Mouse (Mus musculus): ENCODE results near the gene Vps51. TPM values are rescaled to one million over a fixed set of nuclear protein-coding genes. Genes with fewer than 3 reads are reported as not detected.

Vps51 gene
- total and polyA plus RNA-seq, 2 experiments from 2014 or later: 91.2 to 102 TPM

GRCm38 (mm10) chr19:6037695-6038094, 39.3 kb downstream of the Vps51 start:
- Histone ChIP-seq H3K27me3 (ENCODE audit: insufficient read depth, low read length) (no peaks in the 10 kb centered on the region), H3K27ac (no peak overlapping the region), H3K4me2 (ENCODE audit: low read depth, low read length) (no peak overlapping the region), H3K4me1 (ENCODE audit: insufficient read depth, low read length) (no peaks in the 10 kb centered on the region), H3K4me3 (ENCODE audit: low read length) (no peak overlapping the region), H3K9ac (replicated peaks; ENCODE audit: low read length) (no peak overlapping the region), H3K36me3 (ENCODE audit: insufficient read depth, low read length) (no peaks in the 10 kb centered on the region), H3K9me3 (ENCODE audit: low read length) (no peaks in the 10 kb centered on the region)
- no peak for ATAC-seq
- no peak for DNase-seq (ENCODE audit: low spot score)
- no peak for TF ChIP-seq CTCF (IDR thresholded peaks at IDR 0.05; ENCODE audit: low read depth)

GRCm38 (mm10) chr19:6035966-6036585, 41.0 kb downstream of the Vps51 start:
- WGBS: 79% methylated on average over 9 of the region's 9 CpGs
- ATAC-seq (no peak), DNase-seq (ENCODE audit: low spot score) (no peak)
- no peak overlapping the region for H3K9ac ChIP-seq (replicated peaks; ENCODE audit: low read length)
- H3K27ac ChIP-seq: no peak overlapping the region
- H3K27me3 ChIP-seq (ENCODE audit: insufficient read depth, low read length): no peaks in the 10 kb centered on the region
- H3K4me3 ChIP-seq (ENCODE audit: low read length): no peak overlapping the region
- no peak for TF ChIP-seq CTCF (IDR thresholded peaks at IDR 0.05; ENCODE audit: low read depth)
- no peaks in the 10 kb centered on the region for H3K36me3 ChIP-seq (ENCODE audit: insufficient read depth, low read length)
- no peak overlapping the region for H3K4me2 ChIP-seq (ENCODE audit: low read depth, low read length)
- no peaks in the 10 kb centered on the region for H3K4me1 ChIP-seq (ENCODE audit: insufficient read depth, low read length)
- no peaks in the 10 kb centered on the region for H3K9me3 ChIP-seq (ENCODE audit: low read length)

GRCm38 (mm10) chr19:6030520-6031280, 46.3 kb downstream of the Vps51 start:
- no peak for ATAC-seq
- H3K4me3 ChIP-seq (ENCODE audit: low read length): no peak overlapping the region
- DNase-seq (ENCODE audit: low spot score): no peak
- H3K27ac ChIP-seq: no peak overlapping the region
- no peak overlapping the region for H3K4me2 ChIP-seq (ENCODE audit: low read depth, low read length)
- no peaks in the 10 kb centered on the region for H3K4me1 ChIP-seq (ENCODE audit: insufficient read depth, low read length)
- 66% methylated on average over 12 of the region's 14 CpGs for WGBS
- no peak for TF ChIP-seq CTCF (IDR thresholded peaks at IDR 0.05; ENCODE audit: low read depth)
- H3K9me3 ChIP-seq (ENCODE audit: low read length): no peaks in the 10 kb centered on the region
- H3K27me3 ChIP-seq (ENCODE audit: insufficient read depth, low read length): no peaks in the 10 kb centered on the region
- no peak overlapping the region for H3K9ac ChIP-seq (replicated peaks; ENCODE audit: low read length)
- H3K36me3 ChIP-seq (ENCODE audit: insufficient read depth, low read length): no peaks in the 10 kb centered on the region

DNA sequence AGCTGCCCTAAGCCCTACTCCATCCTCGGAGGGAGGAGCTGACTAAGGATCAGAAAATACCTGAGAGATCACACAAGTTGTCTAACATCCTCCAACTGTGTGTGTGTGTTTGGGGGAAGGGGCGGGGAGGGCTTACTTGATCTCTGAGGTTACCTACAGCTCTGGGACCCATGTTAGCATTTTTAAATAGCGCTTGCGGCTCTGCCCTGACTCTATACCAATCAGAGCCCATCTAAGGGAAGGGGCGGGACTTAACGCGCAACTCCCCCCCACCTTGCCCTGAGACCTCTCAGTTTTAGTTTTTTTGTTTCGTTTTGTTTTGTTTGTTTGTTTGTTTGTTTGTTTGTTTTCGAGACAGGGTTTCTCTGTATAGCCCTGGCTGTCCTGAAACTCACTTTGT, 47.6 kb downstream of the Vps51 start:
- no peak for DNase-seq (ENCODE audit: low spot score)
- no peaks in the 10 kb centered on the region for H3K4me1 ChIP-seq (ENCODE audit: insufficient read depth, low read length)
- WGBS: 77% methylated on average over 9 of the region's 9 CpGs
- H3K4me3 ChIP-seq (ENCODE audit: low read length): no peak overlapping the region
- no peaks in the 10 kb centered on the region for H3K27me3 ChIP-seq (ENCODE audit: insufficient read depth, low read length)
- TF ChIP-seq CTCF (IDR thresholded peaks at IDR 0.05; ENCODE audit: low read depth): no peak
- H3K9ac ChIP-seq (replicated peaks; ENCODE audit: low read length): no peak overlapping the region
- H3K9me3 ChIP-seq (ENCODE audit: low read length): no peaks in the 10 kb centered on the region
- H3K36me3 ChIP-seq (ENCODE audit: insufficient read depth, low read length): no peaks in the 10 kb centered on the region
- H3K4me2 ChIP-seq (ENCODE audit: low read depth, low read length): no peak overlapping the region
- H3K27ac ChIP-seq: no peak overlapping the region
- ATAC-seq: no peak

DNA sequence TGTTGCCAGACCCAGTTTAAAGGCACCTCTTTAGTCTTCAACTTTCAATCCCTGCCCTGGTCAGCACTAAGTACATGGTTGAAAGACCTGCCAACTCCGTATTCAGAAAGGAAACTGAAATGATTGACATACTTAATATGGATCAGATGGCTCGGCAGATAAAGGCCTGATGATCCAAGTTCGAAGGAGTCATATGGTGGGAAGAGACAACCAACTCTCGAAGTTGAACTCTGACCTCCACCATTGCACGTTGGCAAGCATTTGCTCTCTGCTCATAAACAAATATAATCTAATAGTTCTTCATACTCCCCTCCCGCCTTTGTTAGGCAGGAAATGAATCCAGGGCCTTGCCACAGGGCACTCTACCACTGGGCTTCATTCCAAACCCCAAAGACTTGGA, 48.0 kb downstream of the Vps51 start:
- no peak for DNase-seq (ENCODE audit: low spot score)
- no peak for ATAC-seq
- no peak for TF ChIP-seq CTCF (IDR thresholded peaks at IDR 0.05; ENCODE audit: low read depth)

DNA sequence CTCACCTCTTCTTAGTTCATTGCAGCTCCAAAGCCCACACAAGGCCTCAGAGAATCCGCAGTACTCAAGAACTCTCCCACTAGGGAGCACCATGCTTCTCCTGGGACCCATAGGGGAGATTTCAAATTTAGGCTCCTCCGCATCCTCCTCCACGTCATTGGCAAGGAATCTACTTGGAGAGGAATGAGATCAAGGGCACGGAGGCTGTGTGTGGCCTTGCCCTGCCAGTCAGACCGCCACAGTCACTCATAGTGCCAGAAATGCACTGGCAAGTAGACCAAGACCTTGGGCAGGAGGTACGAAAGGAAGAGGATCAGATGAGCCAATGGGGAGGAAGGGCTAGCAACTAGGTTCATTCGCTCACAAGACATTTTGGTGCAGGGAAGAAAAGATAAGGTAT, 53.1 kb downstream of the Vps51 start:
- ATAC-seq (no peak), DNase-seq (ENCODE audit: low spot score) (no peak)
- Histone ChIP-seq H3K27me3 (ENCODE audit: insufficient read depth, low read length) (no peaks in the 10 kb centered on the region), H3K4me3 (ENCODE audit: low read length) (no peak overlapping the region), H3K36me3 (ENCODE audit: insufficient read depth, low read length) (no peaks in the 10 kb centered on the region), H3K4me1 (ENCODE audit: insufficient read depth, low read length) (no peaks in the 10 kb centered on the region), H3K9ac (replicated peaks; ENCODE audit: low read length) (no peak overlapping the region), H3K4me2 (ENCODE audit: low read depth, low read length) (no peak overlapping the region), H3K9me3 (ENCODE audit: low read length) (no peaks in the 10 kb centered on the region), H3K27ac (no peak overlapping the region)
- TF ChIP-seq CTCF (IDR thresholded peaks at IDR 0.05; ENCODE audit: low read depth): no peak
- WGBS: 83% methylated on average over 7 of the region's 7 CpGs

More for the DNA sequence above, 48.0 kb downstream of the Vps51 start:
- Histone ChIP-seq H3K4me1 (ENCODE audit: insufficient read depth, low read length) (no peaks in the 10 kb centered on the region), H3K9ac (replicated peaks; ENCODE audit: low read length) (no peak overlapping the region), H3K4me3 (ENCODE audit: low read length) (no peak overlapping the region), H3K36me3 (ENCODE audit: insufficient read depth, low read length) (no peaks in the 10 kb centered on the region), H3K4me2 (ENCODE audit: low read depth, low read length) (no peak overlapping the region), H3K9me3 (ENCODE audit: low read length) (no peaks in the 10 kb centered on the region), H3K27me3 (ENCODE audit: insufficient read depth, low read length) (no peaks in the 10 kb centered on the region), H3K27ac (no peak overlapping the region)
- 81% methylated on average over 6 of the region's 6 CpGs for WGBS

DNA sequence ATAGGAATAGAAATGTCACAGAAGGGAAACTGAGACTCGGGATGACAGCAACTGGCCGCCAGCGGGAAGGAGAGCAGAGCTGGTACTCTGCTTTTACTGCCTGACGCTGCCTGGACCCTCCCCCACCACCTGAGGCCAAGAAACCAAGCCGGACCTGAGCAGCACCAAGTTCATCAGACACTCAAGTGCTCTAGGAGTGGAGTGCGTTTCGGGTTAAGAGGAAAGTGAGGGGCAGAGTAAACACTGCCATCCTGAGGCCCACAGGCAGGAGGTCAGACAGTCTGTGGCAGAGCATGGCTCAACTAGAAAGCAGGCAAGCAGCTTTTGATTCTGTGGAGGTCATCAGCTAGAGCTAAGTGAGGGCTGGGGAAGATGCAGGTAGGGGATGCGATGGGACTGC, 54.0 kb downstream of the Vps51 start:
- Histone ChIP-seq H3K27me3 (ENCODE audit: insufficient read depth, low read length) (no peaks in the 10 kb centered on the region), H3K9me3 (ENCODE audit: low read length) (no peaks in the 10 kb centered on the region), H3K9ac (replicated peaks; ENCODE audit: low read length) (no peak overlapping the region), H3K4me3 (ENCODE audit: low read length) (no peak overlapping the region), H3K4me2 (ENCODE audit: low read depth, low read length) (no peak overlapping the region), H3K4me1 (ENCODE audit: insufficient read depth, low read length) (no peaks in the 10 kb centered on the region), H3K36me3 (ENCODE audit: insufficient read depth, low read length) (no peaks in the 10 kb centered on the region), H3K27ac (no peak overlapping the region)
- no peak for ATAC-seq
- WGBS: 64% methylated on average over 8 of the region's 8 CpGs
- no peak for DNase-seq (ENCODE audit: low spot score)
- no peak for TF ChIP-seq CTCF (IDR thresholded peaks at IDR 0.05; ENCODE audit: low read depth)

Data from hindbrain, postnatal 0 days (tissue).